Mouse (Mus musculus): ENCODE results near the gene Cpne6. TPM values are rescaled to one million over a fixed set of nuclear protein-coding genes. Genes with fewer than 3 reads are reported as not detected.

The Cpne6 gene
- not detected for polyA plus RNA-seq (2017; shearing (Covaris generic))

DNA sequence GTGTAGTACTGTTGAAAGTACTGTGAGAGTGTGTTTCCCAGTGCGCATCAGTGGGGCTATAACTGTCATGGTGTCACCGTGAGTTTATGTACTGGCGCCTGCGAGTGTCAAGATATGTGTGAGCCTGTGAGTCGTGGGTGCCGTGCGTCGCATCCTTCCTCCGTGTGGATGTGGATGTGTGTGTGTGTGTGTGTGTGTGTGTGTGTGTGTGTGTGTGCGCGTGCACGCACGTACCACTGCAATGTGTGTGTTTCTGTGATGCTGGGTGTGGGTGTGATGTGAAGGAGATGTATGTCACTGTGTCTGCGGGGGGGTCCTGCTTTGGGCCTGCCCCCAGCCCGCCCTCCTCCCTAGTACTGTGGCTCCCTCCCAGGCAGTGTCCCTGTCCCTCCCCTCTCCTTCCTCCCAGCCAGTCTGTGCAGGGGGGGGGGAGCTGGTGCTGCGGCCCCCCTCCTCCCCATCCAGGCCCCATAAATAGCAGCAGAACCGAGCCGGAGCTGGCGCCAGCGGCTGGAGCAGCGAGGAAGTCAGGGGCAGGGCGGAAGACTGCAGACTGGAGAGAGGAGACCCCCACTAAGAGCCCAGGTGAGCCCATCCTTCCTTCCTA lies at the start of gene Cpne6:
TSS of gene Cpne6 (plus strand) at position 321 of the 607 bp plus-strand sequence.

GRCm38 (mm10) chr14:55478651-55479599 lies 31.3 kb upstream of the Cpne6 start, which contains the start of gene Dhrs4:
Dhrs4 (plus strand) TSS chr14:55478758.

DNA sequence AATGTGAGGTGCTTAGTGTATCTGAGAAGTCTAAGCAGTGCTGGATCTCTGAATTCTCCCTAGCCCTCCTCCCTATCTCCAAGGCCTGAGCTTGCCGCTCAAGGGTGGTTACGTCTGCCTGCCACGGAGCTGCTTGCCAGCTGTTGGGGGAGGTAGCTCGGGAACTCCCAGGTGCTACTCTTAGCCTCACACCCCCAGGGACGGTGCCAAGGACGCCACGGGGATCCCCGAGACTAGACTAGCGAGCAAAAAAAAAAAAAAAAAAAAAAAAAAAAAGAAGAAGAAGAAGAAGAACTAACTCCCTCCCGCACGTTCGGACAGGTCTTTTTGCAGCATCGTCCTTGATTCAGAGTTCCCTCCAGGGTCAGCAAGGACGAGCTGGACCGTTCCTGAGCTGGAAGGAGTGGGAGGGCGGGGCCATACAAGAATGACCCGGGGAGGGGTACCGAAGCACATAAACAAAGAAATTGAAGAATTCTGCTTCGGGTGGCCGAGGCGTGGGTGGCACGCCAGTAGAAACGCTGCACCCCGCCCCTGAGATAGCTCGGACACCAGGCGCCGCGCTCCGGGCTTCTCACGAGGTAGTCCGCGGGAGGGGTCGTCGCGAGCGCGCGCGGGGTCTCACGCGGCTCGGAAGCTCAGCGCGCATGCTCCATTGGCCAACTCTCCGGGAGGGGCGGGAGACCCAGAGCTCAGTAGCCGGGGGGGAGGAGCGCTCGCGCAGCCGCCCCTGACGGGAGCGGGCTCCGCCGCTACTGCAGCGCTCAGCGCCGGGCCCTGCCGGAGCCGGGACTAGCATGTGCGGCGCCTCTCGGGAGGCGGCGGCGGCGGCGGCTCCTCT lies 19.7 kb upstream of the Cpne6 start, which contains the start of gene Carmil3:
TSS of gene Carmil3 (plus strand) at position 291 of the 841 bp plus-strand sequence.

DNA sequence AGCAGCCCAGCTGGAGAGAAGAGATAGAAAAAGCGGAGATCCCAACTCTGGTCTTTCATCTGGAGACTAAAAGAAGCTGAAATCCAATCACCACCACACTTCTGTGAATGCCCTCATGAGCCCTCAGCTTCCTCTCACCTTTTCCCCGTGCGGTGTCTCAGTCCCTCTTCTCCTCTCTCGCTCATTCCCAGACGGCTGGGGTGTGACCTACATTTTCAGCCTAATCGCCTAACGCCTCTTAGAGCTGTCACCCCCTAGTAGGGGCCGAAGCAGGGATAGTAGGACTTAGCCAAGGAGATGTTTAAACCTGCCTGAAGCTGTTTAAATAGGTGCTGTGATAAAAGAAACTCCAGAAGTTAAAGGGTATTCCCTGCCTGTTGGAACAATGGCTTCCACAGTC lies 14.5 kb downstream of the Cpne6 start, which contains the start of gene Nrl:
TSS of gene Nrl (minus strand) at position 197 of the 400 bp plus-strand sequence.

DNA sequence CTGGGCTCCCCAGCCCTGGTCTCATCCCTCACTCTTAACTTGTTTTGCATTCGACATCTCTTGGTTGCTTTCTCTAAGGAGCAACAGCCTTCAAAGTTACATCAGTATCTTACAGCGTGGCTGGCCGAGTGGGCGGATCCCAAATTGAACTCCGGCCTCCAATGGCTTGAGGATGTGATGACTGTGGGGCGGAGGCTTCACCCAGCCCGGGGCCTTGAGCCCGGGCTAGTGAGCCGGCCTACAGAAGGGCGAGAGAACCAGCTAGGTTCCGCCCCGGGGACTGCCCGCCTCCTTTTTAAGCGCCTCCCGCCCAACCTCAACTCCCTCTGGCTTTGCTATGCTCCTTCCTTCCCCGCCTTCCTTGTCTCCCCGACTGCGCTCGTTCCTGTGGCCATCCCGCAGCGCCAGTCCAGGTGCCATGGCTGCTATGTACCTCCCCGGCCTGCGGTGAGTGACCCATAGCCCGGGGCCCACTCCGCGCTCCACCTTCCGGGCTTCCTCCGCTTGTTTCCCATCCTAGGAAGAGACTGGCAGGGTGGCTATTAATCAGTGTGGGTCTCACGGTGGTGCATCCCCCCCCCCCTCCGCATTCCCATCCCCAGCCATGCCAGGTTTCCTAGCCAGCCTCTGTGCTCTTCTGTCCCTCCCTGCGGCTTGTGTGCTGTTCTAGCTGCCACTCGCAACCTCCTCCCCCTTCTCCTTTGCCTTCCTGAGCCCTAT lies 30.0 kb downstream of the Cpne6 start, which contains the start of gene Pck2:
TSS of gene Pck2 (plus strand) at position 200 of the 720 bp plus-strand sequence.

GRCm38 (mm10) chr14:55559799-55560201 lies 49.6 kb downstream of the Cpne6 start, which contains the start of gene Dcaf11:
Dcaf11 (plus strand) TSS chr14:55560006.

DNA sequence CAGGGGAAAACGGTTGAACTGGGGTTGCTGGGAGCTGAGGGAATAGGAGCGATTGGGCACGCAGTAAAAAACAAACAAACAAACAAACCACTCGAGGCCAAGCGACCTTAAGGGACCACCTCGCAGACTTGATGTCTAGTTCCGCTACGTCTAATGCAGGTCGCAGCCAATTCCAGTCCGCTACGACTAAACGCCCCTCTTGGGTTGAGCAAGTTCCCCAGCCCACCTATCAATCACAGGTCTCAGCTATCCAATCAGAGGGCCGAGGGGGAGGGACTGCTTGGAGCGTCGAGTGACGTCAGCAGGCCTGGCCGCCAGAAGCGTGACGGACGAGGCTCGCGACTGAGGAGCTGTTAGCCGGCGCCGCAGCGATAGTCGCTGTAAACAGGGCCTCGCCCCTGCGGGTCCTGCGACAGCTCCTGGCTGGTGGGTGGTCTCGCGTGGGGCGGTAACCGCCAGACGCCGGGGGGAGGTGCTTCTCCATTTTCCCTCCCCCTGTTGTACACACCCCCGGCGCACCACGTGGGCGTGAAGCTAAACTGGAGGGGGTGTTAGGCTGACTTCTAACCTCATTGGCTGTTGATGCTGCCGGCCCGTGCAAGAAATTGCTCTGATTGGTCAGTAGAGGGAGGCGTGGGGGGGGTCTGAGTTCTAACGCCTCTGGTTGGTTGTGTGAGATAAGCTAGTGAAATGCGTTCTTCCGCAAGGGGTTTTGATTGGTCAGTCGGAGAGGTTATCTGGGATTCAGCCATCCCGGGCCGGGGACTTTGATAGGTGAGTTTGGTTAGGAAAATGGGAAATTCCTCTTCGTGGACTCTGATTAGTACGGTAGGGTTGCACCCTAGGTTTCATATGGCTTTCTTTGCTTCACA lies 50.2 kb downstream of the Cpne6 start, which contains the start of gene A730061H03Rik:
TSS of gene A730061H03Rik (minus strand) at position 205 of the 872 bp plus-strand sequence.

Other genes starting within 250 kb of the Cpne6 start
- 43.1 TPM for gene Dhrs4, start 31.7 kb upstream of the Cpne6 start, polyA plus RNA-seq (2017; shearing (Covaris generic))
- gene Carmil3, start 19.8 kb upstream of the Cpne6 start, polyA plus RNA-seq (2017; shearing (Covaris generic)), result 0.17 TPM
- gene Nrl, start 14.5 kb downstream of the Cpne6 start, polyA plus RNA-seq (2017; shearing (Covaris generic)), result 0.07 TPM
- gene Pck2, start 29.8 kb downstream of the Cpne6 start, polyA plus RNA-seq (2017; shearing (Covaris generic)), result 63.7 TPM
- gene Dcaf11, start 49.6 kb downstream of the Cpne6 start, polyA plus RNA-seq (2017; shearing (Covaris generic)), result 170 TPM
- gene A730061H03Rik, start 50.0 kb downstream of the Cpne6 start, polyA plus RNA-seq (2017; shearing (Covaris generic)), result 4.4 TPM
- not detected for gene Fitm1, start 65.2 kb downstream of the Cpne6 start, polyA plus RNA-seq (2017; shearing (Covaris generic))
- gene Psme1, start 67.7 kb downstream of the Cpne6 start, polyA plus RNA-seq (2017; shearing (Covaris generic)), result 1,083 TPM
- gene Emc9, start 74.9 kb downstream of the Cpne6 start, polyA plus RNA-seq (2017; shearing (Covaris generic)), result 38.3 TPM
- 924 TPM for gene Psme2, start 80.7 kb downstream of the Cpne6 start, polyA plus RNA-seq (2017; shearing (Covaris generic))
- 82.6 TPM for gene Rnf31, start 81.3 kb downstream of the Cpne6 start, polyA plus RNA-seq (2017; shearing (Covaris generic))
- gene Irf9, start 93.1 kb downstream of the Cpne6 start, polyA plus RNA-seq (2017; shearing (Covaris generic)), result 199 TPM
- 10.8 TPM for gene Rec8, start 107.6 kb downstream of the Cpne6 start, polyA plus RNA-seq (2017; shearing (Covaris generic))
- 69.0 TPM for gene Ipo4, start 125.5 kb downstream of the Cpne6 start, polyA plus RNA-seq (2017; shearing (Covaris generic))
- 0.34 TPM for gene Gm49378, start 127.5 kb downstream of the Cpne6 start, polyA plus RNA-seq (2017; shearing (Covaris generic))
- gene Tm9sf1, start 133.4 kb downstream of the Cpne6 start, polyA plus RNA-seq (2017; shearing (Covaris generic)), result 110 TPM
- gene Tssk4, start 139.7 kb downstream of the Cpne6 start, polyA plus RNA-seq (2017; shearing (Covaris generic)), result 2.0 TPM
- gene Mdp1, start 150.1 kb downstream of the Cpne6 start, polyA plus RNA-seq (2017; shearing (Covaris generic)), result 117 TPM
- gene Gmpr2, start 161.5 kb downstream of the Cpne6 start, polyA plus RNA-seq (2017; shearing (Covaris generic)), result 60.7 TPM
- gene Nedd8, start 161.7 kb downstream of the Cpne6 start, polyA plus RNA-seq (2017; shearing (Covaris generic)), result 431 TPM
- 67.8 TPM for gene Tinf2, start 171.4 kb downstream of the Cpne6 start, polyA plus RNA-seq (2017; shearing (Covaris generic))
- gene Tgm1, start 203.5 kb downstream of the Cpne6 start, polyA plus RNA-seq (2017; shearing (Covaris generic)), result 0.48 TPM
- gene Rabggta, start 211.8 kb downstream of the Cpne6 start, polyA plus RNA-seq (2017; shearing (Covaris generic)), result 76.4 TPM
- gene Dhrs1, start 235.2 kb downstream of the Cpne6 start, polyA plus RNA-seq (2017; shearing (Covaris generic)), result 55.5 TPM
- gene Nop9, start 235.2 kb downstream of the Cpne6 start, polyA plus RNA-seq (2017; shearing (Covaris generic)), result 18.5 TPM
- not detected for gene Cideb, start 248.0 kb downstream of the Cpne6 start, polyA plus RNA-seq (2017; shearing (Covaris generic))